Mouse (Mus musculus) testis, adult 2 months (tissue): Measurements from ENCODE around the gene Anln.

ENCODE experiments used
- CTCF ChIP-seq: fragments of 200-500 bp; IDR thresholded peaks from 2 replicates; pipeline ENCODE4 v1.5.1; 2012; ENCODE audit warnings: low read depth, mild to moderate bottlenecking, inconsistent platforms, low read length, moderate library complexity; ENCODE audit not compliant: control insufficient read depth, insufficient read depth, insufficient replicate concordance
- POLR2A ChIP-seq: fragments of 200-500 bp; IDR thresholded peaks from 2 replicates; pipeline ENCODE4 v1.6.1; 2012; ENCODE audit warnings: low read depth, mild to moderate bottlenecking, inconsistent platforms, low read length, moderate library complexity; ENCODE audit not compliant: control insufficient read depth

- no peak for TF ChIP-seq POLR2A
- no peak for TF ChIP-seq CTCF
Measured at GRCm38 (mm10) chr9:22402976-22403375, 14.0 kb upstream of the Anln start.
